Mouse (Mus musculus) Patski (cell line): ENCODE results near the gene Gm13271. TPM values are rescaled to one million over a fixed set of nuclear protein-coding genes. Genes with fewer than 3 reads are reported as not detected.
"Not testable (repeated sequence)": the region's sequence is repeated elsewhere in the genome, so short reads cannot be mapped to it uniquely, and the experiment has no call there.

Experiments used
- ATAC-seq: fragments of 100-300 bp; one replicate; pipeline ENCODE4 v1.8.0; 2021
- CTCF ChIA-PET: fragments of 350-600 bp; sonication (Branson Sonifier 250); formaldehyde crosslinking; loops from one replicate; lab custom pipeline; 2022; ENCODE audit warnings: inconsistent platforms; lab: Charles Lee
- POLR2A ChIA-PET: fragments of 350-600 bp; sonication (Branson Sonifier 250); formaldehyde crosslinking; loops from one replicate; lab custom pipeline; 2022; ENCODE audit warnings: antibody characterized with exemption, inconsistent platforms; lab: Charles Lee
- DNase-seq: peaks from one replicate; pipeline ENCODE4 v3.0.0-alpha.2; 2011; ENCODE audit warnings: low read depth, low spot score
- H3K27me3 ChIP-seq: fragments of 371-371 bp; one replicate; pipeline ENCODE4 v1.5.1; 2021
- CTCF ChIP-seq: fragments of 100-300 bp; IDR thresholded peaks from one replicate; pipeline ENCODE4 v1.5.1; 2021
- in situ Hi-C: fragments of 300-500 bp; cut with MboI; formaldehyde crosslinking; loops from 3 replicates; pipeline ENCODE4 v1.11.1; 2018; ENCODE audit warnings: low pct_unique_long_range_greater_than_20kb, mixed read lengths
- polyA plus RNA-seq: library from polyadenylated mRNA; unstranded; gene quantifications from one replicate; pipeline ENCODE4 v1.2.3, GENCODE M21; 2021

Gene Gm13271
- polyA plus RNA-seq, result not detected

- CTCF ChIA-PET, result interaction anchor here (1.3 to 1.7 kb wide), 2 partner anchors 58 to 112 kb away, joined by 3 to 4 read pairs; no protein-coding TSS in a partner anchor
- ATAC-seq, POLR2A ChIA-PET, DNase-seq, H3K27me3 ChIP-seq: not testable (repeated sequence)
- in situ Hi-C loops, result loop anchor here (25.0 kb wide), 3 partner anchors 107 to 382 kb away; partner anchors contain the start of genes Ifna1 and Mtap
Observed at GRCm38 (mm10) chr4:88754818-88755340, at the start of gene Gm13271. Gene Gm13271, plus strand, starts transcription at chr4:88754868.

GRCm38 (mm10) chr4:88705924-88706323 is 48.7 kb upstream of the Gm13271 start:
- in situ Hi-C loops, result no loop called here
- ChIA-PET CTCF (interaction anchor here (1.2 to 2.4 kb wide), 3 partner anchors 9 to 33 kb away, joined by 3 to 8 read pairs (median 3); partner anchors contain the start of gene Klhl9), POLR2A (no interaction called here)
- DNase-seq (no peak), ATAC-seq (no peak)
- no peaks in the 10 kb centered on the region for H3K27me3 ChIP-seq
- TF ChIP-seq CTCF, result no peak

GRCm38 (mm10) chr4:88707128-88707826 is 47.4 kb upstream of the Gm13271 start:
- ATAC-seq, result no peak
- in situ Hi-C loops, result no loop called here
- POLR2A ChIA-PET, result no interaction called here
- CTCF ChIA-PET, result interaction anchor here (2.4 kb wide), 1 partner anchor 11 kb away, joined by 8 read pairs; no protein-coding TSS in a partner anchor
- H3K27me3 ChIP-seq, result no peaks in the 10 kb centered on the region
- DNase-seq, result no peak
- TF ChIP-seq CTCF, result no peak

- ATAC-seq (no peak), DNase-seq (no peak)
- TF ChIP-seq CTCF, result no peak
Observed at GRCm38 (mm10) chr4:88714281-88714680, 40.4 kb upstream of the Gm13271 start.

GRCm38 (mm10) chr4:88715059-88715458 is 39.6 kb upstream of the Gm13271 start:
- POLR2A ChIA-PET, result no interaction called here
- no peaks in the 10 kb centered on the region for H3K27me3 ChIP-seq
- no peak for TF ChIP-seq CTCF
- DNase-seq (no peak), ATAC-seq (no peak)
- CTCF ChIA-PET, result no interaction called here
- in situ Hi-C loops, result no loop called here

More at GRCm38 (mm10) chr4:88714281-88714680, 40.4 kb upstream of the Gm13271 start:
- in situ Hi-C loops, result no loop called here
- POLR2A ChIA-PET, result no interaction called here
- CTCF ChIA-PET, result interaction anchor here (1.5 kb wide), 1 partner anchor 18 kb away, joined by 5 read pairs; no protein-coding TSS in a partner anchor
- H3K27me3 ChIP-seq, result no peaks in the 10 kb centered on the region

- H3K27me3 ChIP-seq, result no peaks in the 10 kb centered on the region
- CTCF ChIA-PET, result interaction anchor here (1.3 to 1.4 kb wide), 3 partner anchors 9 to 29 kb away, joined by 3 to 5 read pairs (median 3); no protein-coding TSS in a partner anchor
- POLR2A ChIA-PET, result no interaction called here
- ATAC-seq (no peak), DNase-seq (no peak)
- in situ Hi-C loops, result no loop called here
- no peak for TF ChIP-seq CTCF
Observed at GRCm38 (mm10) chr4:88718715-88719114, 36.0 kb upstream of the Gm13271 start.

- no peak for TF ChIP-seq CTCF
- ATAC-seq (peak; percentile 93), DNase-seq (peak; percentile 67)
- POLR2A ChIA-PET, result interaction anchor here (0.7 kb wide), 1 partner anchor 25 kb away, joined by 4 read pairs; no protein-coding TSS in a partner anchor
- no peaks in the 10 kb centered on the region for H3K27me3 ChIP-seq
- CTCF ChIA-PET, result interaction anchor here (1.1 to 7.6 kb wide), 4 partner anchors 9 to 24 kb away, joined by 3 to 62 read pairs (median 4); no protein-coding TSS in a partner anchor
- in situ Hi-C loops, result no loop called here
Observed at GRCm38 (mm10) chr4:88721791-88722721, 32.6 kb upstream of the Gm13271 start, which contains the start of the genes Gm26566 and Klhl9. Gene Gm26566, plus strand, starts transcription at chr4:88721805. Gene Klhl9, minus strand, starts transcription at chr4:88722465.

- H3K27me3 ChIP-seq, result no peaks in the 10 kb centered on the region
- in situ Hi-C loops, result no loop called here
- TF ChIP-seq CTCF, result no peak
- POLR2A ChIA-PET, result no interaction called here
- CTCF ChIA-PET, result interaction anchor here (0.8 to 7.6 kb wide), 2 partner anchors 15 to 26 kb away, joined by 3 to 62 read pairs; no protein-coding TSS in a partner anchor
- no peak for ATAC-seq
- DNase-seq, result no peak
Observed at GRCm38 (mm10) chr4:88723497-88724090, 31.1 kb upstream of the Gm13271 start.

GRCm38 (mm10) chr4:88726727-88727126 is 27.9 kb upstream of the Gm13271 start:
- no peak for DNase-seq
- TF ChIP-seq CTCF, result no peak
- in situ Hi-C loops, result loop anchor here (5.0 kb wide), 1 partner anchor 34 kb away; the partner anchor contains the start of gene Ifnab
- ChIA-PET CTCF (interaction anchor here (0.8 to 7.6 kb wide), 3 partner anchors 11 to 41 kb away, joined by 3 to 62 read pairs (median 6); no protein-coding TSS in a partner anchor), POLR2A (interaction anchor here (0.6 kb wide), 1 partner anchor 200 kb away, joined by 4 read pairs; no protein-coding TSS in a partner anchor)
- H3K27me3 ChIP-seq, result no peaks in the 10 kb centered on the region
- ATAC-seq, result no peak
